Mouse (Mus musculus) embryonic fibroblast, embryonic 13.5 days (primary cell): ENCODE results near the gene Polr2a. TPM values are rescaled to one million over a fixed set of nuclear protein-coding genes. Genes with fewer than 3 reads are reported as not detected.

ENCODE experiments used
- H3K27ac ChIP-seq: 2 replicates; pipeline ENCODE4 v1.5.1; 2012; ENCODE audit warnings: low read length, control low read depth, inconsistent platforms; ENCODE audit not compliant: insufficient read depth
- H3K4me1 ChIP-seq: 2 replicates; pipeline ENCODE4 v1.6.1; 2011; ENCODE audit warnings: low read length; ENCODE audit not compliant: control insufficient read depth, insufficient read depth
- H3K4me3 ChIP-seq: 2 replicates; pipeline ENCODE4 v1.5.1; 2011; ENCODE audit warnings: mild to moderate bottlenecking, control low read depth, low read length; ENCODE audit not compliant: insufficient read depth
- CTCF ChIP-seq: IDR thresholded peaks from 2 replicates; pipeline ENCODE4 v1.5.1; 2011; ENCODE audit warnings: mild to moderate bottlenecking, control low read depth, low read length, moderate library complexity, borderline replicate concordance; ENCODE audit not compliant: insufficient read depth
- POLR2A ChIP-seq: IDR thresholded peaks from 2 replicates; pipeline ENCODE4 v1.6.1; 2011; ENCODE audit warnings: low read depth, mild to moderate bottlenecking, control low read depth, low read length, moderate library complexity
- polyA plus RNA-seq: library from polyadenylated mRNA; stranded (reverse); fragments of >200 nt; gene quantifications from 2 replicates; pipeline ENCODE4 v1.2.4, GENCODE M21; 2011; ENCODE audit warnings: low read depth; ENCODE audit not compliant: missing spikeins, insufficient read length

The Polr2a gene
- polyA plus RNA-seq, 1 experiment: 90.9 TPM

DNA sequence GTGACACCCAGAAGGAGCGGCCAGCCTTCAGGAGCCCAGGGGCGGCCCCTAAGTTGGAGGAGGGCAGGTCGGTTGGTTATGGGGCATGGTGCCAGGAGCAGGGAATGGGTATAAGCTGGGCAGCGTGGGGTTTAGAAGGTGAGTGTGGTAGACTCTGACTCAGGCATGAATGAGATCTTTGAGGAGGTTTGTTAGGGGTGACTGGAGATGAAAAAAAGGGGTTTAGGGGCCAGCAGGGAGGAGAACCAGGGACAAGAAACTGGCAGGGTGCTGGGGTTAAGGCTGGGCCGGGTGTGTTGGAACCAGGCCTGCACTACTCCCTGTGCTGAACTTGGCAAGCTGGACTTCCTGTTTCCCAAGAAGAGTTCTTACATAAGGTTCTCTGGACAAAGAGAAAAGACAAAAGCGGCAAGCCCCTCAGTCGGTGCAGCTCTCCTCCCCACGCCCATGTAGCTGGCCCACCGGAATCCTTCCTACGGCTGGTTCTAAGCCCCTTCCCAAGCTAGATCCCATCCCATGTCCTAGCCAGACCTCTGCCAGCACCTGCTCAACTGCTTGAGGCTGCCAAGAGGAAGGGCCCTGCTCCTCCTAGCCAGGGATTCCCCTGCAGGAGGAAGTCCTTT is 72.8 kb downstream of the Polr2a start, which contains the start of gene Tnfsf13:
Gene Tnfsf13 (minus strand): TSS at position 259 of the 623 bp plus-strand sequence.
- Histone ChIP-seq H3K4me3 (no peak within 1 kb of the TSS), H3K4me1 (peaks cover 10% of the 10 kb centered on the region), H3K27ac (peak within 1 kb of the TSS; percentile 2; the same call in 1 of the 2 replicates)
- TF ChIP-seq CTCF (no peak), POLR2A (no peak)

DNA sequence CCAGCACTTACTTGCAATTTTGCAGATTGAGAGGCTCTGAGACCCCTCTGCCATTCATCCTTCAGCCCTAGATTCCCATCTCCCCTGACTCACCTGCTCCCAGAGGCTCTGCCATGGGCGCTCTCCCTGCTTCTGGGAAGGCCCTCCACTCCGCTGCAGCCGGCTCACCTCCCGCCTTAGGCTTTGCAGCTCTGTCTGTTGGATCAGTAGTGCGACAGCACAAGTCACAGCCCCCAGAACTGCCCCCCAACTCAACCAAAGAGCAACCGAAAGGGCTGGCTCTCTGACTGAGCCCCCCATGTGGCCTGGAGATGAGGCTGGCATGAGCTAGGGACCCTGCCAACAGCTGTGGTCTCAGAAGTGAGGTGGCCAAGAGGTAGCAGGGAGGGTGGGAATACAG is 73.5 kb downstream of the Polr2a start:
- no peak overlapping the region for H3K27ac ChIP-seq
- peaks cover 10% of the 10 kb centered on the region for H3K4me1 ChIP-seq
- no peak for TF ChIP-seq CTCF
- no peak for TF ChIP-seq POLR2A
- H3K4me3 ChIP-seq: no peak overlapping the region

DNA sequence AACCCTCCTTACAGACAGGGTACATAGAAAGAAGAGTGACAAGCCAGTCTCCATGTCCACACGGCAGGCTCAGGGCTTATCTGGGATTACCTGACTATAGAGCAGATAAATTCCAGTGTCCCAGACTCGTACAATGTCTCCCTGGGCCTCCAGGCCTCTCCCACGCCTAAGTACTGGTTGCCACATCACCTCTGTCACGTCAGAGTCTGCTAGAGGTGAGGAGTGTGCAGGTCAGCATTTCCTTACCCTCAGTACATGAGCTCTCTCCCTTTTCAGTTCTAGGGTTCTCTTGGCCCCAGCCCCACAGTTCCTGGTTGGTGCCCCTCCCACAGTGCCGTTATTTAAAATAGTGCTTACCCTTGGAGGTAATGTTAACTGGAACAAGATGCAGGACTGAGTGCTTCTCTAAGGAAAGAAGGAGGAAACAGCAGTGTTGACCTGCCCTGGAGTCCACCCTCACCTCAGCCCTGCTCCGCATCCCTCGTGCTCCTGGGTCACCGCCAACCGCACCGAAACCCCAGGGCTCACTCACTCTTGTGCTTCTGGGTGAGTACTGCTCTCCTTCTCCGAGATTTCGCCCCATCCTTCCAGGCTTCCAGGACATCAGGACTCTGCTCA is 74.2 kb downstream of the Polr2a start:
- Histone ChIP-seq H3K4me1 (peaks cover 10% of the 10 kb centered on the region), H3K27ac (no peak overlapping the region), H3K4me3 (no peak overlapping the region)
- TF ChIP-seq POLR2A (no peak), CTCF (no peak)

Other genes with a start within 250 kb of the Polr2a start
- 0.21 TPM in 1 of 2 replicates, not detected in the other for gene Dnah2, start 209.5 kb downstream of the Polr2a start, polyA plus RNA-seq
- 0.45 and 2.6 TPM in 2 replicates for gene Efnb3, start 198.4 kb downstream of the Polr2a start, polyA plus RNA-seq
- 7.9 and 10.2 TPM in 2 replicates for gene Wrap53, start 178.4 kb downstream of the Polr2a start, polyA plus RNA-seq
- 159 and 160 TPM in 2 replicates for gene Trp53, start 178.3 kb downstream of the Polr2a start, polyA plus RNA-seq
- 0.58 and 2.7 TPM in 2 replicates for gene Atp1b2, start 152.7 kb downstream of the Polr2a start, polyA plus RNA-seq
- gene Shbg, start 140.7 kb downstream of the Polr2a start, polyA plus RNA-seq: not detected in 2 replicates
- gene Sat2, start 136.6 kb downstream of the Polr2a start, polyA plus RNA-seq: 11.7 and 13.6 TPM in 2 replicates
- gene Fxr2, start 125.6 kb downstream of the Polr2a start, polyA plus RNA-seq: 63.5 and 71.7 TPM in 2 replicates
- gene Sox15, start 103.3 kb downstream of the Polr2a start, polyA plus RNA-seq: not detected in 2 replicates
- 45.2 and 47.8 TPM in 2 replicates for gene Mpdu1, start 96.0 kb downstream of the Polr2a start, polyA plus RNA-seq
- 4.9 and 8.6 TPM in 2 replicates for gene Cd68, start 92.5 kb downstream of the Polr2a start, polyA plus RNA-seq
- 717 and 781 TPM in 2 replicates for gene Eif4a1, start 86.2 kb downstream of the Polr2a start, polyA plus RNA-seq
- gene Senp3, start 76.6 kb downstream of the Polr2a start, polyA plus RNA-seq: 117 and 187 TPM in 2 replicates
- 0.85 and 1.5 TPM in 2 replicates for gene Tnfsf13, start 72.9 kb downstream of the Polr2a start, polyA plus RNA-seq
- 20.0 and 25.5 TPM in 2 replicates for gene Tnfsf12, start 62.8 kb downstream of the Polr2a start, polyA plus RNA-seq
- gene Tnfsfm13, start 62.5 kb downstream of the Polr2a start, polyA plus RNA-seq: 3.0 and 4.4 TPM in 2 replicates
- not detected in 2 replicates for gene Slc35g3, start 3.3 kb upstream of the Polr2a start, polyA plus RNA-seq
- gene Zbtb4, start 7.3 kb upstream of the Polr2a start, polyA plus RNA-seq: 22.6 and 28.5 TPM in 2 replicates
- 4.6 and 7.2 TPM in 2 replicates for gene Chrnb1, start 37.3 kb upstream of the Polr2a start, polyA plus RNA-seq
- 1.1 and 2.5 TPM in 2 replicates for gene Fgf11, start 43.2 kb upstream of the Polr2a start, polyA plus RNA-seq
- gene Tmem102, start 47.0 kb upstream of the Polr2a start, polyA plus RNA-seq: not detected in 2 replicates
- not detected in 2 replicates for gene Gm39566, start 56.7 kb upstream of the Polr2a start, polyA plus RNA-seq
- gene Spem2, start 59.8 kb upstream of the Polr2a start, polyA plus RNA-seq: not detected in 2 replicates
- not detected in 2 replicates for gene Spem1, start 63.5 kb upstream of the Polr2a start, polyA plus RNA-seq
- 33.8 and 42.0 TPM in 2 replicates for gene Nlgn2, start 79.1 kb upstream of the Polr2a start, polyA plus RNA-seq
- gene Tmem256, start 79.9 kb upstream of the Polr2a start, polyA plus RNA-seq: 72.1 and 94.8 TPM in 2 replicates
- 120 and 128 TPM in 2 replicates for gene Plscr3, start 87.7 kb upstream of the Polr2a start, polyA plus RNA-seq
- gene Tnk1, start 100.1 kb upstream of the Polr2a start, polyA plus RNA-seq: not detected in 2 replicates
- not detected in 2 replicates for gene Tmem95, start 119.4 kb upstream of the Polr2a start, polyA plus RNA-seq
- 20.7 and 26.0 TPM in 2 replicates for gene Kctd11, start 122.8 kb upstream of the Polr2a start, polyA plus RNA-seq
- not detected in 2 replicates for gene Acap1, start 136.9 kb upstream of the Polr2a start, polyA plus RNA-seq
- 3.5 and 4.9 TPM in 2 replicates for gene 2810408A11Rik, start 142.3 kb upstream of the Polr2a start, polyA plus RNA-seq
- 30.8 and 31.8 TPM in 2 replicates for gene Neurl4, start 142.4 kb upstream of the Polr2a start, polyA plus RNA-seq
- gene Gps2, start 155.3 kb upstream of the Polr2a start, polyA plus RNA-seq: 24.1 and 27.8 TPM in 2 replicates
- 725 and 764 TPM in 2 replicates for gene Eif5a, start 163.3 kb upstream of the Polr2a start, polyA plus RNA-seq
- gene Ybx2, start 177.2 kb upstream of the Polr2a start, polyA plus RNA-seq: not detected in 2 replicates
- 2.3 and 2.7 TPM in 2 replicates for gene Slc2a4, start 189.6 kb upstream of the Polr2a start, polyA plus RNA-seq
- gene Cldn7, start 206.1 kb upstream of the Polr2a start, polyA plus RNA-seq: not detected in 2 replicates
- gene Ctdnep1, start 222.5 kb upstream of the Polr2a start, polyA plus RNA-seq: 140 and 171 TPM in 2 replicates
- 68.8 and 86.1 TPM in 2 replicates for gene Elp5, start 223.9 kb upstream of the Polr2a start, polyA plus RNA-seq
- 639 and 646 TPM in 2 replicates for gene Gabarap, start 232.5 kb upstream of the Polr2a start, polyA plus RNA-seq
- 78.6 and 89.1 TPM in 2 replicates for gene Phf23, start 237.1 kb upstream of the Polr2a start, polyA plus RNA-seq
- 27.7 and 32.1 TPM in 2 replicates for gene Dvl2, start 242.0 kb upstream of the Polr2a start, polyA plus RNA-seq